Mouse (Mus musculus) liver, embryonic 14.5 days (tissue): ENCODE results near the gene Fau. TPM values are rescaled to one million over a fixed set of nuclear protein-coding genes. Genes with fewer than 3 reads are reported as not detected.

Experiments used
- ATAC-seq: fragments of 200-750 bp; cut with Nextera tagmentation; 2 replicates; pipeline ENCODE4 v1.8.0; 2017; ENCODE audit warnings: moderate number of reproducible peaks, mild to moderate bottlenecking, moderate library complexity; ENCODE audit not compliant: insufficient read depth
- DNase-seq, 3 experiments: peaks; one replicate each; pipeline ENCODE4 v3.0.0-alpha.2; 2012 to 2013; ENCODE audit warnings: low read depth in 3 of 3, low spot score in 3 of 3
- H3K27ac ChIP-seq: fragments of 300-500 bp; sonication (generic); 2 replicates; pipeline ENCODE4 v1.5.1; 2014; ENCODE audit warnings: moderate library complexity, mild to moderate bottlenecking, control low read depth, inconsistent platforms
- H3K27me3 ChIP-seq: fragments of 300-500 bp; sonication (generic); 2 replicates; pipeline ENCODE4 v1.6.1; 2014; ENCODE audit warnings: mild to moderate bottlenecking, low read length, moderate library complexity; ENCODE audit not compliant: control insufficient read depth, insufficient read depth
- H3K36me3 ChIP-seq: fragments of 300-500 bp; sonication (generic); replicated peaks from 2 replicates; pipeline ENCODE4 v1.6.1; 2014; ENCODE audit warnings: low read depth; ENCODE audit not compliant: control insufficient read depth, insufficient read depth
- H3K4me1 ChIP-seq, 2 experiments: fragments of 200-500 bp in 1 of 2; fragments of 300-500 bp in 1 of 2; sonication (generic) in 1 of 2; replicated peaks; 2 replicates each; pipeline ENCODE4 v1.6.1; 2012 to 2014; ENCODE audit warnings: antibody characterized with exemption in 1 of 2, inconsistent platforms in 1 of 2, low read length in 1 of 2; ENCODE audit not compliant: control insufficient read depth in 2 of 2, insufficient read depth in 2 of 2
- H3K4me2 ChIP-seq: fragments of 300-500 bp; sonication (generic); 2 replicates; pipeline ENCODE4 v1.6.1; 2014; ENCODE audit warnings: low read depth, mild to moderate bottlenecking, control low read depth, moderate library complexity
- H3K4me3 ChIP-seq, 2 experiments: fragments of 200-500 bp in 1 of 2; fragments of 300-500 bp in 1 of 2; sonication (generic) in 1 of 2; 2 replicates each; pipeline ENCODE4 v1.5.1; 2012 to 2014; ENCODE audit warnings: low read depth in 2 of 2, low read length in 2 of 2, mild to moderate bottlenecking in 2 of 2, control low read depth in 1 of 2, inconsistent platforms in 1 of 2, moderate library complexity in 1 of 2; ENCODE audit not compliant: insufficient read depth in 1 of 2
- H3K9ac ChIP-seq: fragments of 300-500 bp; sonication (generic); replicated peaks from 2 replicates; pipeline ENCODE4 v1.6.1; 2014; ENCODE audit warnings: mild to moderate bottlenecking, control low read depth, moderate library complexity
- H3K9me3 ChIP-seq: fragments of 300-500 bp; sonication (generic); 2 replicates; pipeline ENCODE4 v1.6.1; 2016; ENCODE audit warnings: low read length, mixed read lengths; ENCODE audit not compliant: control insufficient read depth
- CTCF ChIP-seq: IDR thresholded peaks from 2 replicates; pipeline ENCODE4 v1.5.1; 2016; ENCODE audit warnings: antibody characterized with exemption, low read depth, control low read depth
- EP300 ChIP-seq: IDR thresholded peaks from 2 replicates; pipeline ENCODE4 v1.6.1; 2016; ENCODE audit warnings: antibody characterized with exemption, low read depth
- WGBS: fragments of 180-500 bp; shearing (Covaris S2); extraction: QIAGEN DNeasy Blood & Tissue Kit; methylation state at CpG from one replicate; pipeline ENCODE4 v1.1.7; 2014; ENCODE audit not compliant: insufficient replicate concordance; 5-methylcytosine and 5-hydroxymethylcytosine counted together
- polyA plus RNA-seq, 2 experiments: library from polyadenylated mRNA; depleted of rRNA in 1 of 2; stranded (reverse) in 1 of 2; unstranded in 1 of 2; fragments of >200 nt; fragmentation: Nextera tagmentation in 1 of 2; extraction: Ambion mirVana in 1 of 2; gene quantifications; 2 replicates each; pipeline versions ENCODE4 v1.2.1 to v1.2.3; 2012 to 2014

Gene Fau
- polyA plus RNA-seq, 2 experiments, result 639 to 969 TPM

- H3K27ac ChIP-seq, result no peak within 1 kb of the TSS
- WGBS, result 70% methylated on average over 12 of the region's 12 CpGs
- H3K27me3 ChIP-seq, result no peaks in the 10 kb centered on the region
- no peak for ATAC-seq
- no peak within 1 kb of the TSS for H3K4me3 ChIP-seq
- no peak within 1 kb of the TSS for H3K4me2 ChIP-seq
- peaks cover 4 to 13% of the 10 kb centered on the region in 2 experiments; a peak in 3 of 4 replicates for H3K4me1 ChIP-seq
- no peak within 1 kb of the TSS for H3K9ac ChIP-seq
- no peaks in the 10 kb centered on the region; the same call in none of the 2 replicates for H3K36me3 ChIP-seq
- TF ChIP-seq EP300 (no peak), CTCF (no peak)
- H3K9me3 ChIP-seq, result no peaks in the 10 kb centered on the region
- DNase-seq, result no peak
These were observed 22.4 kb downstream of the Fau start, which contains the start of gene Tmem262 for GRCm38 (mm10) chr19:6079983-6080480. Gene Tmem262 (plus strand): TSS chr19:6080033.

GRCm38 (mm10) chr19:6082156-6082555 lies 24.5 kb downstream of the Fau start, which contains the start of gene Gm28374:
Gene Gm28374 (minus strand): TSS chr19:6082256.
- H3K36me3 ChIP-seq, result peaks cover 11% of the 10 kb centered on the region
- H3K9me3 ChIP-seq, result no peaks in the 10 kb centered on the region
- H3K4me2 ChIP-seq, result no peak within 1 kb of the TSS
- H3K4me3 ChIP-seq, result no peak within 1 kb of the TSS
- TF ChIP-seq EP300 (no peak), CTCF (no peak)
- H3K27me3 ChIP-seq, result no peaks in the 10 kb centered on the region
- peaks cover 9 to 10% of the 10 kb centered on the region in 2 experiments; a peak in 3 of 4 replicates for H3K4me1 ChIP-seq
- WGBS, result 75% methylated on average over 9 of the region's 9 CpGs
- H3K27ac ChIP-seq, result no peak within 1 kb of the TSS
- ATAC-seq (no peak), DNase-seq (no peak)
- H3K9ac ChIP-seq, result no peak within 1 kb of the TSS

- TF ChIP-seq CTCF (0 out of 2 replicates have a peak, but pooled peaks have one; percentile 14), EP300 (no peak)
- peaks cover 9 to 10% of the 10 kb centered on the region in 2 experiments; a peak in 3 of 4 replicates for H3K4me1 ChIP-seq
- DNase-seq (peak; percentile 98), ATAC-seq (peak; percentile 86)
- H3K27ac ChIP-seq, result peak within 1 kb of the TSS; percentile 87
- no peaks in the 10 kb centered on the region for H3K27me3 ChIP-seq
- whole genome bisulfite sequencing, result under 1% methylated on average over 58 of the region's 58 CpGs
- peaks cover 28% of the 10 kb centered on the region for H3K36me3 ChIP-seq
- peak within 1 kb of the TSS; percentile 93 for H3K9ac ChIP-seq
- H3K4me3 ChIP-seq, result peak within 1 kb of the TSS; percentile 81
- peak within 1 kb of the TSS; percentile 92 for H3K4me2 ChIP-seq
- H3K9me3 ChIP-seq, result no peaks in the 10 kb centered on the region
These were observed 27.0 kb downstream of the Fau start, which contains the start of the genes Zfpl1 and Cdca5 for GRCm38 (mm10) chr19:6084478-6085248. Gene Zfpl1 (minus strand): TSS chr19:6084956. Gene Cdca5 (plus strand): TSS chr19:6084983.

GRCm38 (mm10) chr19:6085417-6085879 lies 27.8 kb downstream of the Fau start:
- Histone ChIP-seq H3K4me2 (peak overlapping the region; percentile 92), H3K27ac (peak overlapping the region; percentile 87), H3K36me3 (peaks cover 36% of the 10 kb centered on the region), H3K4me1 (peaks cover 9 to 10% of the 10 kb centered on the region in 2 experiments; a peak in 3 of 4 replicates), H3K9ac (peak overlapping the region; percentile 93), H3K27me3 (no peaks in the 10 kb centered on the region), H3K4me3 (peak overlapping the region; percentile 81), H3K9me3 (no peaks in the 10 kb centered on the region)
- peak; percentile 75 for ATAC-seq
- TF ChIP-seq CTCF (no peak), EP300 (no peak)
- DNase-seq, result peak; percentile 73 to 81 (median 77)
- under 1% methylated on average over 17 of the region's 17 CpGs for WGBS

- TF ChIP-seq EP300 (no peak), CTCF (no peak)
- no peak overlapping the region for H3K4me3 ChIP-seq
- H3K27ac ChIP-seq, result no peak overlapping the region
- ATAC-seq (no peak), DNase-seq (no peak)
- 93% methylated on average over 13 of the region's 13 CpGs for WGBS
- peaks cover 66% of the 10 kb centered on the region for H3K36me3 ChIP-seq
- H3K9me3 ChIP-seq, result no peaks in the 10 kb centered on the region
- H3K4me1 ChIP-seq, result peaks cover 7 to 8% of the 10 kb centered on the region in 2 experiments; a peak in 3 of 4 replicates
- no peak overlapping the region for H3K4me2 ChIP-seq
- no peak overlapping the region for H3K9ac ChIP-seq
- no peaks in the 10 kb centered on the region for H3K27me3 ChIP-seq
These were observed 31.2 kb downstream of the Fau start for GRCm38 (mm10) chr19:6088841-6089240.
